Mouse (Mus musculus) ZHBTc4 (cell line): ENCODE data around the gene Nat8f6.
"Not testable (repeated sequence)": the region's sequence is repeated elsewhere in the genome, so short reads cannot be mapped to it uniquely, and the experiment has no call there.

Source experiments
- DNase-seq: peaks from one replicate; pipeline ENCODE4 v3.0.0-alpha.2; 2011; ENCODE audit warnings: low read depth, low spot score

Gene Nat8f6

GRCm38 (mm10) chr6:85820837-85821236 is at the start of gene Nat8f6, which contains the start of gene Nat8f5:
Gene Nat8f6, minus strand, starts transcription at chr6:85820954.
Gene Nat8f5, minus strand, starts transcription at chr6:85820972.
- no peak for DNase-seq

- not testable (repeated sequence) for DNase-seq
Observed at GRCm38 (mm10) chr6:85869006-85869405, 48.3 kb upstream of the Nat8f6 start, which contains the start of gene Nat8f2. Gene Nat8f2, minus strand, starts transcription at chr6:85869158.

- DNase-seq, result no peak
Observed at GRCm38 (mm10) chr6:85867726-85868690, 47.3 kb upstream of the Nat8f6 start.

GRCm38 (mm10) chr6:85866995-85867394 is 46.2 kb upstream of the Nat8f6 start:
- DNase-seq, result not testable (repeated sequence)

- not testable (repeated sequence) for DNase-seq
Observed at GRCm38 (mm10) chr6:85866166-85866565, 45.4 kb upstream of the Nat8f6 start.

- not testable (repeated sequence) for DNase-seq
Observed at GRCm38 (mm10) chr6:85864900-85865639, 44.3 kb upstream of the Nat8f6 start.

GRCm38 (mm10) chr6:85863840-85864239 is 43.1 kb upstream of the Nat8f6 start:
- DNase-seq, result no peak

- no peak for DNase-seq
Observed at GRCm38 (mm10) chr6:85863136-85863535, 42.4 kb upstream of the Nat8f6 start.

GRCm38 (mm10) chr6:85862565-85862964 is 41.8 kb upstream of the Nat8f6 start:
- no peak for DNase-seq

- no peak for DNase-seq
Observed at GRCm38 (mm10) chr6:85861247-85861646, 40.5 kb upstream of the Nat8f6 start.

- DNase-seq, result no peak
Observed at GRCm38 (mm10) chr6:85856194-85856678, 35.5 kb upstream of the Nat8f6 start.

GRCm38 (mm10) chr6:85853481-85853880 is 32.7 kb upstream of the Nat8f6 start:
- peak; percentile 9 for DNase-seq

- DNase-seq, result no peak
Observed at GRCm38 (mm10) chr6:85851062-85851773, 30.5 kb upstream of the Nat8f6 start.

GRCm38 (mm10) chr6:85849240-85849639 is 28.5 kb upstream of the Nat8f6 start:
- peak; percentile 87 for DNase-seq

- DNase-seq, result peak; percentile 62
Observed at GRCm38 (mm10) chr6:85848140-85848539, 27.4 kb upstream of the Nat8f6 start.

GRCm38 (mm10) chr6:85846921-85847320 is 26.2 kb upstream of the Nat8f6 start:
- DNase-seq, result no peak

GRCm38 (mm10) chr6:85843677-85844458 is 23.1 kb upstream of the Nat8f6 start:
- DNase-seq, result peak; percentile 82

GRCm38 (mm10) chr6:85839982-85840381 is 19.2 kb upstream of the Nat8f6 start:
- no peak for DNase-seq

- DNase-seq, result no peak
Observed at GRCm38 (mm10) chr6:85838674-85839073, 17.9 kb upstream of the Nat8f6 start.

GRCm38 (mm10) chr6:85837307-85837706 is 16.6 kb upstream of the Nat8f6 start:
- peak; percentile 36 for DNase-seq

GRCm38 (mm10) chr6:85836827-85837226 is 16.1 kb upstream of the Nat8f6 start:
- DNase-seq, result peak; percentile 56
